Mouse (Mus musculus) neural tube, embryonic 11.5 days (tissue): ENCODE results near the gene 2010109A12Rik. TPM values are rescaled to one million over a fixed set of nuclear protein-coding genes. Genes with fewer than 3 reads are reported as not detected.

Source experiments
- ATAC-seq: fragments of 200-750 bp; cut with Nextera tagmentation; 2 replicates; pipeline ENCODE4 v1.8.0; 2017; ENCODE audit warnings: moderate number of reproducible peaks, mild to moderate bottlenecking, moderate TSS enrichment, moderate library complexity; ENCODE audit not compliant: insufficient read depth, low FRiP score, low TSS enrichment
- DNase-seq: peaks from one replicate; pipeline ENCODE4 v3.0.0-alpha.2; 2015; ENCODE audit warnings: low spot score
- H3K27ac ChIP-seq: fragments of 300-500 bp; sonication (generic); 2 replicates; pipeline ENCODE4 v1.5.1; 2014; ENCODE audit warnings: low read depth, mild to moderate bottlenecking, low read length
- H3K27me3 ChIP-seq: fragments of 300-500 bp; sonication (generic); 2 replicates; pipeline ENCODE4 v1.6.1; 2014; ENCODE audit warnings: mild to moderate bottlenecking, low read length, mixed read lengths; ENCODE audit not compliant: control insufficient read depth, insufficient read depth
- H3K36me3 ChIP-seq: fragments of 300-500 bp; sonication (generic); 2 replicates; pipeline ENCODE4 v1.6.1; 2014; ENCODE audit warnings: mild to moderate bottlenecking, low read length, moderate library complexity, mixed read lengths; ENCODE audit not compliant: control insufficient read depth, insufficient read depth
- H3K4me1 ChIP-seq: fragments of 300-500 bp; sonication (generic); 2 replicates; pipeline ENCODE4 v1.6.1; 2014; ENCODE audit warnings: low read length, mixed read lengths; ENCODE audit not compliant: control insufficient read depth, insufficient read depth
- H3K4me2 ChIP-seq: fragments of 300-500 bp; sonication (generic); 2 replicates; pipeline ENCODE4 v1.6.1; 2014; ENCODE audit warnings: low read depth, mild to moderate bottlenecking, moderate library complexity
- H3K4me3 ChIP-seq: fragments of 300-500 bp; sonication (generic); 2 replicates; pipeline ENCODE4 v1.5.1; 2014; ENCODE audit warnings: low read depth, low read length
- H3K9ac ChIP-seq: fragments of 300-500 bp; sonication (generic); 2 replicates; pipeline ENCODE4 v1.6.1; 2014; ENCODE audit warnings: mild to moderate bottlenecking, low read length
- H3K9me3 ChIP-seq: fragments of 300-500 bp; sonication (generic); 2 replicates; pipeline ENCODE4 v1.6.1; 2016; ENCODE audit warnings: low read length; ENCODE audit not compliant: control insufficient read depth
- WGBS: fragments of 180-500 bp; shearing (Covaris S2); extraction: QIAGEN DNeasy Blood & Tissue Kit; methylation state at CpG from one replicate; pipeline ENCODE4 v1.1.7; 2014; 5-methylcytosine and 5-hydroxymethylcytosine counted together
- polyA plus RNA-seq: library from polyadenylated mRNA; unstranded; fragments of >200 nt; fragmentation: Nextera tagmentation; extraction: Ambion mirVana; gene quantifications from 2 replicates; pipeline ENCODE4 v1.2.1, GENCODE M21; 2014

2010109A12Rik gene
- polyA plus RNA-seq, 1 experiment from 2014 or later: 1.1 TPM

- H3K27ac ChIP-seq: no peak overlapping the region
- no peak overlapping the region for H3K9ac ChIP-seq
- no peaks in the 10 kb centered on the region for H3K9me3 ChIP-seq
- DNase-seq (no peak), ATAC-seq (no peak)
- no peaks in the 10 kb centered on the region for H3K36me3 ChIP-seq
- 89% methylated on average over 1 of the region's 1 CpGs for WGBS
- H3K4me1 ChIP-seq: peaks cover 11% of the 10 kb centered on the region; the same call in 1 of the 2 replicates
- no peak overlapping the region for H3K4me2 ChIP-seq
- no peak overlapping the region for H3K4me3 ChIP-seq
- H3K27me3 ChIP-seq: no peaks in the 10 kb centered on the region
Measured at GRCm38 (mm10) chr5:93207555-93207954, 1.2 kb downstream of the 2010109A12Rik start.

GRCm38 (mm10) chr5:93218375-93218774, 12.1 kb downstream of the 2010109A12Rik start:
- H3K9ac ChIP-seq: no peak overlapping the region
- no peak for DNase-seq
- no peak overlapping the region for H3K4me2 ChIP-seq
- H3K27ac ChIP-seq: no peak overlapping the region
- H3K27me3 ChIP-seq: no peaks in the 10 kb centered on the region
- H3K36me3 ChIP-seq: no peaks in the 10 kb centered on the region
- no peak for ATAC-seq
- no peak overlapping the region for H3K4me3 ChIP-seq
- no peaks in the 10 kb centered on the region for H3K9me3 ChIP-seq
- H3K4me1 ChIP-seq: no peaks in the 10 kb centered on the region
- WGBS: 86% methylated on average over 3 of the region's 3 CpGs

- Histone ChIP-seq H3K27ac (no peak overlapping the region), H3K27me3 (no peaks in the 10 kb centered on the region), H3K4me2 (no peak overlapping the region), H3K36me3 (no peaks in the 10 kb centered on the region), H3K4me3 (no peak overlapping the region), H3K4me1 (no peaks in the 10 kb centered on the region), H3K9ac (no peak overlapping the region), H3K9me3 (no peaks in the 10 kb centered on the region)
- 76% methylated on average over 3 of the region's 3 CpGs for WGBS
- DNase-seq (no peak), ATAC-seq (no peak)
Measured at GRCm38 (mm10) chr5:93221661-93222060, 15.3 kb downstream of the 2010109A12Rik start.

GRCm38 (mm10) chr5:93224549-93224948, 18.2 kb downstream of the 2010109A12Rik start:
- no peak overlapping the region for H3K9ac ChIP-seq

GRCm38 (mm10) chr5:93227157-93227556, 20.8 kb downstream of the 2010109A12Rik start:
- H3K36me3 ChIP-seq: no peaks in the 10 kb centered on the region
- no peaks in the 10 kb centered on the region for H3K4me1 ChIP-seq
- no peak overlapping the region for H3K9ac ChIP-seq
- no peak overlapping the region for H3K4me3 ChIP-seq
- 88% methylated on average over 3 of the region's 3 CpGs for WGBS
- no peaks in the 10 kb centered on the region for H3K9me3 ChIP-seq
- no peak overlapping the region for H3K27ac ChIP-seq
- no peak overlapping the region for H3K4me2 ChIP-seq
- no peaks in the 10 kb centered on the region for H3K27me3 ChIP-seq
- no peak for DNase-seq
- no peak for ATAC-seq

More at GRCm38 (mm10) chr5:93224549-93224948, 18.2 kb downstream of the 2010109A12Rik start:
- 87% methylated on average over 2 of the region's 2 CpGs for WGBS
- Histone ChIP-seq H3K4me2 (no peak overlapping the region), H3K4me3 (no peak overlapping the region), H3K27ac (no peak overlapping the region), H3K36me3 (no peaks in the 10 kb centered on the region), H3K4me1 (no peaks in the 10 kb centered on the region), H3K27me3 (no peaks in the 10 kb centered on the region), H3K9me3 (no peaks in the 10 kb centered on the region)
- no peak for DNase-seq
- ATAC-seq: no peak

- no peak overlapping the region for H3K4me2 ChIP-seq
- DNase-seq: no peak
- no peaks in the 10 kb centered on the region for H3K4me1 ChIP-seq
- no peak for ATAC-seq
- H3K27ac ChIP-seq: no peak overlapping the region
- no peaks in the 10 kb centered on the region for H3K36me3 ChIP-seq
- H3K9me3 ChIP-seq: no peaks in the 10 kb centered on the region
- no peak overlapping the region for H3K4me3 ChIP-seq
- WGBS: 87% methylated on average over 2 of the region's 2 CpGs
- no peaks in the 10 kb centered on the region for H3K27me3 ChIP-seq
- no peak overlapping the region for H3K9ac ChIP-seq
Measured at GRCm38 (mm10) chr5:93229527-93229926, 23.2 kb downstream of the 2010109A12Rik start.

- Histone ChIP-seq H3K4me1 (no peaks in the 10 kb centered on the region), H3K4me2 (no peak overlapping the region), H3K27me3 (no peaks in the 10 kb centered on the region), H3K36me3 (no peaks in the 10 kb centered on the region), H3K9ac (no peak overlapping the region), H3K9me3 (no peaks in the 10 kb centered on the region), H3K4me3 (no peak overlapping the region), H3K27ac (no peak overlapping the region)
- no peak for DNase-seq
- WGBS: 79% methylated on average over 3 of the region's 3 CpGs
- no peak for ATAC-seq
Measured at GRCm38 (mm10) chr5:93231721-93232120, 25.4 kb downstream of the 2010109A12Rik start.

GRCm38 (mm10) chr5:93232838-93233237, 26.5 kb downstream of the 2010109A12Rik start:
- Histone ChIP-seq H3K4me1 (no peaks in the 10 kb centered on the region), H3K4me3 (no peak overlapping the region), H3K4me2 (no peak overlapping the region), H3K36me3 (no peaks in the 10 kb centered on the region), H3K9ac (no peak overlapping the region), H3K27ac (no peak overlapping the region), H3K9me3 (no peaks in the 10 kb centered on the region), H3K27me3 (no peaks in the 10 kb centered on the region)
- 91% methylated on average over 2 of the region's 2 CpGs for WGBS
- ATAC-seq (no peak), DNase-seq (no peak)

- H3K27ac ChIP-seq: no peak overlapping the region
- no peak overlapping the region for H3K9ac ChIP-seq
- H3K4me1 ChIP-seq: no peaks in the 10 kb centered on the region
- no peak overlapping the region for H3K4me2 ChIP-seq
- ATAC-seq (no peak), DNase-seq (no peak)
- H3K9me3 ChIP-seq: no peaks in the 10 kb centered on the region
- H3K4me3 ChIP-seq: no peak overlapping the region
- 80% methylated on average over 4 of the region's 4 CpGs for WGBS
- H3K27me3 ChIP-seq: no peaks in the 10 kb centered on the region
- no peaks in the 10 kb centered on the region for H3K36me3 ChIP-seq
Measured at GRCm38 (mm10) chr5:93234130-93234529, 27.8 kb downstream of the 2010109A12Rik start.
